Mouse (Mus musculus): ENCODE results near the gene Rhbdd1. TPM values are rescaled to one million over a fixed set of nuclear protein-coding genes. Genes with fewer than 3 reads are reported as not detected.

Rhbdd1 gene
- polyA plus RNA-seq, 1 experiment from 2014 or later: 7.2 TPM

GRCm38 (mm10) chr1:82289990-82290681, 26.1 kb upstream of the Rhbdd1 start:
- peak; percentile 96 for DNase-seq (ENCODE audit: low spot score, missing footprints)
- peak overlapping the region; percentile 93 for H3K27ac ChIP-seq (ENCODE audit: low read depth, low read length)
- no peaks in the 10 kb centered on the region for H3K27me3 ChIP-seq (ENCODE audit: control insufficient read depth, insufficient read depth, low read length)
- 0 out of 2 replicates have a peak, but pooled peaks have one; percentile 0 for ATAC-seq (ENCODE audit: low FRiP score)
- H3K9me3 ChIP-seq (ENCODE audit: control insufficient read depth, low read length): no peaks in the 10 kb centered on the region; the same call in 1 of the 2 replicates
- H3K4me3 ChIP-seq (ENCODE audit: low read depth, low read length): peak overlapping the region; percentile 66
- peak overlapping the region; percentile 83 for H3K4me2 ChIP-seq
- peak overlapping the region; percentile 80 for H3K9ac ChIP-seq (ENCODE audit: low read length)
- H3K4me1 ChIP-seq (ENCODE audit: control insufficient read depth, insufficient read depth, low read length): peaks cover 37% of the 10 kb centered on the region
- under 1% methylated on average over 45 of the region's 45 CpGs for WGBS
- peaks cover 14% of the 10 kb centered on the region for H3K36me3 ChIP-seq (ENCODE audit: control insufficient read depth, insufficient read depth, low read length)

- WGBS: under 1% methylated on average over 31 of the region's 31 CpGs
- ATAC-seq (ENCODE audit: low FRiP score) (peak; percentile 63), DNase-seq (ENCODE audit: low spot score, missing footprints) (peak; percentile 98)
- H3K9ac ChIP-seq (ENCODE audit: low read length): peak overlapping the region; percentile 80
- H3K4me2 ChIP-seq: peak overlapping the region; percentile 83
- H3K4me1 ChIP-seq (ENCODE audit: control insufficient read depth, insufficient read depth, low read length): peaks cover 37% of the 10 kb centered on the region
- H3K9me3 ChIP-seq (ENCODE audit: control insufficient read depth, low read length): no peaks in the 10 kb centered on the region; the same call in 1 of the 2 replicates
- no peaks in the 10 kb centered on the region for H3K27me3 ChIP-seq (ENCODE audit: control insufficient read depth, insufficient read depth, low read length)
- H3K36me3 ChIP-seq (ENCODE audit: control insufficient read depth, insufficient read depth, low read length): peaks cover 14% of the 10 kb centered on the region
- H3K4me3 ChIP-seq (ENCODE audit: low read depth, low read length): peak overlapping the region; percentile 66
- peak overlapping the region; percentile 93 for H3K27ac ChIP-seq (ENCODE audit: low read depth, low read length)
Observed at GRCm38 (mm10) chr1:82290723-82291150, 25.5 kb upstream of the Rhbdd1 start.

- H3K4me1 ChIP-seq (ENCODE audit: control insufficient read depth, insufficient read depth, low read length): peaks cover 33% of the 10 kb centered on the region
- under 1% methylated on average over 57 of the region's 60 CpGs for WGBS
Observed at GRCm38 (mm10) chr1:82291151-82291797, 25.0 kb upstream of the Rhbdd1 start, which contains the start of gene Irs1. Gene Irs1 (minus strand): TSS chr1:82291416.

GRCm38 (mm10) chr1:82291930-82292712, 24.1 kb upstream of the Rhbdd1 start:
- DNase-seq (ENCODE audit: low spot score, missing footprints): peak; percentile 92
- Histone ChIP-seq H3K4me1 (ENCODE audit: control insufficient read depth, insufficient read depth, low read length) (peaks cover 27% of the 10 kb centered on the region), H3K9me3 (ENCODE audit: control insufficient read depth, low read length) (no peaks in the 10 kb centered on the region; the same call in 1 of the 2 replicates), H3K36me3 (ENCODE audit: control insufficient read depth, insufficient read depth, low read length) (peaks cover 14% of the 10 kb centered on the region), H3K9ac (ENCODE audit: low read length) (peak overlapping the region; percentile 80), H3K27ac (ENCODE audit: low read depth, low read length) (peak overlapping the region; percentile 93), H3K4me2 (peak overlapping the region; percentile 83), H3K27me3 (ENCODE audit: control insufficient read depth, insufficient read depth, low read length) (no peaks in the 10 kb centered on the region), H3K4me3 (ENCODE audit: low read depth, low read length) (peak overlapping the region; percentile 66)
- peak; percentile 14 for ATAC-seq (ENCODE audit: low FRiP score)
- WGBS: 2% methylated on average over 23 of the region's 23 CpGs

More at GRCm38 (mm10) chr1:82291151-82291797, 25.0 kb upstream of the Rhbdd1 start, which contains the start of gene Irs1:
- DNase-seq (ENCODE audit: low spot score, missing footprints) (peak; percentile 98), ATAC-seq (ENCODE audit: low FRiP score) (peak; percentile 88)
- H3K9ac ChIP-seq (ENCODE audit: low read length): peak within 1 kb of the TSS; percentile 80
- H3K27ac ChIP-seq (ENCODE audit: low read depth, low read length): peak within 1 kb of the TSS; percentile 93
- peak within 1 kb of the TSS; percentile 66 for H3K4me3 ChIP-seq (ENCODE audit: low read depth, low read length)
- peak within 1 kb of the TSS; percentile 83 for H3K4me2 ChIP-seq
- H3K36me3 ChIP-seq (ENCODE audit: control insufficient read depth, insufficient read depth, low read length): peaks cover 14% of the 10 kb centered on the region
- no peaks in the 10 kb centered on the region; the same call in 1 of the 2 replicates for H3K9me3 ChIP-seq (ENCODE audit: control insufficient read depth, low read length)
- no peaks in the 10 kb centered on the region for H3K27me3 ChIP-seq (ENCODE audit: control insufficient read depth, insufficient read depth, low read length)

GRCm38 (mm10) chr1:82292771-82293170, 23.5 kb upstream of the Rhbdd1 start:
- Histone ChIP-seq H3K36me3 (ENCODE audit: control insufficient read depth, insufficient read depth, low read length) (peaks cover 13% of the 10 kb centered on the region), H3K9ac (ENCODE audit: low read length) (no peak overlapping the region), H3K27ac (ENCODE audit: low read depth, low read length) (no peak overlapping the region), H3K27me3 (ENCODE audit: control insufficient read depth, insufficient read depth, low read length) (no peaks in the 10 kb centered on the region), H3K9me3 (ENCODE audit: control insufficient read depth, low read length) (no peaks in the 10 kb centered on the region; the same call in 1 of the 2 replicates), H3K4me1 (ENCODE audit: control insufficient read depth, insufficient read depth, low read length) (peaks cover 21% of the 10 kb centered on the region), H3K4me2 (peak overlapping the region; percentile 83), H3K4me3 (ENCODE audit: low read depth, low read length) (peak overlapping the region; percentile 28)
- under 1% methylated on average over 13 of the region's 13 CpGs for WGBS
- peak; percentile 65 for ATAC-seq (ENCODE audit: low FRiP score)
- peak; percentile 96 for DNase-seq (ENCODE audit: low spot score, missing footprints)

GRCm38 (mm10) chr1:82294102-82294501, 22.1 kb upstream of the Rhbdd1 start:
- Histone ChIP-seq H3K9ac (ENCODE audit: low read length) (no peak overlapping the region), H3K27me3 (ENCODE audit: control insufficient read depth, insufficient read depth, low read length) (no peaks in the 10 kb centered on the region), H3K36me3 (ENCODE audit: control insufficient read depth, insufficient read depth, low read length) (no peaks in the 10 kb centered on the region; the same call in 1 of the 2 replicates), H3K4me1 (ENCODE audit: control insufficient read depth, insufficient read depth, low read length) (peaks cover 19% of the 10 kb centered on the region), H3K9me3 (ENCODE audit: control insufficient read depth, low read length) (no peaks in the 10 kb centered on the region), H3K4me3 (ENCODE audit: low read depth, low read length) (no peak overlapping the region), H3K4me2 (no peak overlapping the region), H3K27ac (ENCODE audit: low read depth, low read length) (no peak overlapping the region)
- ATAC-seq (ENCODE audit: low FRiP score): no peak
- DNase-seq (ENCODE audit: low spot score, missing footprints): no peak
- 17% methylated on average over 6 of the region's 6 CpGs for WGBS

GRCm38 (mm10) chr1:82298586-82298985, 17.7 kb upstream of the Rhbdd1 start:
- DNase-seq (ENCODE audit: low spot score, missing footprints) (no peak), ATAC-seq (ENCODE audit: low FRiP score) (no peak)
- Histone ChIP-seq H3K4me2 (no peak overlapping the region), H3K4me3 (ENCODE audit: low read depth, low read length) (no peak overlapping the region), H3K9ac (ENCODE audit: low read length) (no peak overlapping the region), H3K4me1 (ENCODE audit: control insufficient read depth, insufficient read depth, low read length) (no peaks in the 10 kb centered on the region), H3K27me3 (ENCODE audit: control insufficient read depth, insufficient read depth, low read length) (no peaks in the 10 kb centered on the region), H3K27ac (ENCODE audit: low read depth, low read length) (no peak overlapping the region), H3K36me3 (ENCODE audit: control insufficient read depth, insufficient read depth, low read length) (no peaks in the 10 kb centered on the region), H3K9me3 (ENCODE audit: control insufficient read depth, low read length) (no peaks in the 10 kb centered on the region)
- whole genome bisulfite sequencing: 33% methylated on average over 1 of the region's 1 CpGs

GRCm38 (mm10) chr1:82304483-82304882, 11.8 kb upstream of the Rhbdd1 start:
- no peaks in the 10 kb centered on the region for H3K9me3 ChIP-seq (ENCODE audit: control insufficient read depth, low read length)
- no peak for DNase-seq (ENCODE audit: low spot score, missing footprints)
- no peaks in the 10 kb centered on the region for H3K4me1 ChIP-seq (ENCODE audit: control insufficient read depth, insufficient read depth, low read length)
- 91% methylated on average over 3 of the region's 3 CpGs for WGBS
- H3K36me3 ChIP-seq (ENCODE audit: control insufficient read depth, insufficient read depth, low read length): no peaks in the 10 kb centered on the region
- no peak overlapping the region for H3K27ac ChIP-seq (ENCODE audit: low read depth, low read length)
- no peak for ATAC-seq (ENCODE audit: low FRiP score)
- no peak overlapping the region for H3K9ac ChIP-seq (ENCODE audit: low read length)
- no peak overlapping the region for H3K4me2 ChIP-seq
- no peaks in the 10 kb centered on the region for H3K27me3 ChIP-seq (ENCODE audit: control insufficient read depth, insufficient read depth, low read length)
- H3K4me3 ChIP-seq (ENCODE audit: low read depth, low read length): no peak overlapping the region
